Mouse (Mus musculus) induced T-regulatory cell, adult 2 months (primary cell): ENCODE data around the gene Phlda2.

Experiments
- DNase-seq: peaks from one replicate; pipeline ENCODE4 v3.0.0-alpha.2; 2012; ENCODE audit warnings: low read depth

The Phlda2 gene

DNA sequence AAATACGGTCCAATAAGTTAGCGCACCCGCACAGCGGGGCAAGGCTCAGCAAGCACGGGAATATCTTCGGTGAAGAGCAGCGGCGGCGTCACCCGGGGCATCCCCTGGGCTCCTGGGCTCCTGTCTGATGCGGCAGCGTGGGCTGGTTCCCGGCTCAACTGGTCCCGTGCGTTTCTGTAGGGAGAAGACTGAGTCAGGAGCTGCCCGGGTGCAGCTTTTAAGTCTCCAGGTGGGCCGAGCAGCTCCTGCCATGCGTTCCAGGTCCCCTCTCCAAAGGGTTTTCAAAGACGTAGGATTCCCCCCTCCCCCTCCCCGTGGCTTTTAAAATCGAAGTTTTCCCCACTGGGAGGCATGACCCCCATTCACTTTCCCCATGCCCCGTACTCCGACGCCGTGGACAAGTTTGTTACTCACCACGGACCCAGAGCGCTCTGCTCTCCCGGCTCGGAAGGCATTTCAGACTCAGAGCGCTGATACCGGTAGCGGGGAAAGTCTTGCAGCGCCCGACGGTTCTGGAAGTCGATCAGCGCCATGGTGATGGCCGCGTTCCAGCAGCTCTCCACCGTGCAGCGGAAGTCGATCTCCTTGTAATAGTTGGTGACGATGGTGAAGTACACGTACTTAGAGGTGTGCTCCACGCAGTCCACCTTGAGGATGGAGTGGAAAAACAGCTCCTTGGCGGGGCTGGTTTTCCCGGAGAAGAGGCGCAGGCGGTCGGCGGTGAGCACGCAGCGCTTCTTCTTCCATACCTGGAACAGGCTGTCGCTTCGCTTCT lies 1.1 kb downstream of the Phlda2 start:
- peak; percentile 62 for DNase-seq

DNA sequence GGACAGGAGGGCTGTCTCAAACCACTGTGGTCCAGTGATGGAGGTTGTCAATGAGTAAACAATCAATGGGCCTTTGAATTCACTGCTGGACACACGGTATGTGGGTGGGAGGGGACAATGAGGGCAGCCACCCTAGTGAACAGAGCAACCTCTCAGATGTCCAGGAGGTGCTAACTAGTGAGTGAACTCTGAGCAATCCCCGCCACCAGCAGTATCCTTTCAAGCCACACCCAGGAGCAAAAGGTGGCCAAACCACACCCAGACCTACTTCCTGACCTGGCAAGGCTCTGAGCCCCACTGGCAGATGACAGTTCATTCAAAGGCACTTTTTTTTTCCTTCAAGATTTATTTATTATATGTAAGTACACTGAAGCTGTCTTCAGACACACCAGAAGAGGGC lies 2.0 kb downstream of the Phlda2 start:
- DNase-seq: peak; percentile 32

DNA sequence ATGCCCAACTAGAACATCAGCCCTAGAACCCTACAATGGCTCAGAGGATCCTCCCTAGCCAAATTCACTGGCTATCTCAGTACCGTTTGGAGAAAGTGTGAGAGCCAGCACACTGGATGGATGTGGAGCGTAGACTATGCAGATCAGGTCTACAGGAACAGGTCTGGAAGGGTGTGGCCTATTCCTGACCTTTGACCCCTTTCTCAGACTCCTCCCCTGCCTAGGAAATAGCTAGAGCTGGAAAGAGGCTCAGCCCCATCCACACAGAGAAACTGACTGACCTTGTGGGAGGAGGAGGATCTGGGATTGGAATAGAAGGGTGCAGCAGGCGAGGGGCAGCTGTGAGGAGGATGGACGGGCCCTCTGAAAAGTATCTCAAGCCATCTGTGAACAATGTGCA lies 4.4 kb downstream of the Phlda2 start:
- DNase-seq: no peak

DNA sequence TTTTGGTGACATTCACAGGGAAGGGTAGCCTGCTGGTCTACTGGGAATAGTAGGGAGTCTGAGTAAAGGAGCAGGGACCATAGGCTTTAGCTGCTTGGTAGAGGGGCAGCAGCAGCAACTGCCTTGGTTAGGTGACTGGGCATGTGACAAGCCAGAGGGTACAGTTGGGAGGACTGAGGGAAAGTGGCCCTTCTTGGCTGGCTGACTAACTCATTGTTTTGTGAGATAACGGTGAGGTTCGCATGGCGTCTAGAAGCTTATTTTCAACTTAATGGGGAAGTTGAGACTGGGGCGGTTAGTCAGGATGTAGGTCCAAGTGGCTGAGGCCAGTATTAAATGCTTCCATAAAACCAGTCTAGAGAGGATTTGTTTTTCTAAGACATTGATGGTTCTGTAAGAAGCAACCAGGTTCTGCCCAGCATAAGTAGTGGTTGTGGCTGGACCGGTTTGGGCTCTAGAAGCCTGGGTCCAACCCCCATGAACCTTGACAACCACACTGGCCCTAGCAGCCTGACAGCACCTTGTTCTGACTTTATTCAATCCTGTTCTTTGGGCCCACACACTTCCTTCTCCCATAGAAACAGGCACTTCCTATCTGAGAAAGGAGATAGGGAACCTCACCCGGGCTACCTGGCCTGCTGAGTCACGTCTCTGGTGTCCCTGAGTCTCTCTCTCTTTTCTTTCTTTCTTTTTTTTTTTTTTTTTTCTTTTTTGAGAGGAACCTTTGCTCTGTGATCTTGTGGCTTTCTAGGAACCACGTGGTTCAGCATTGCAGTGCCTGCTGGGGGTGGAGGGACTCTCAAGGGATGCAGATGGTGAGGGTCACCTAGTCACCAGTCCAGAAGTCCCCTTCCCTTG lies 7.6 kb downstream of the Phlda2 start:
- DNase-seq: no peak

DNA sequence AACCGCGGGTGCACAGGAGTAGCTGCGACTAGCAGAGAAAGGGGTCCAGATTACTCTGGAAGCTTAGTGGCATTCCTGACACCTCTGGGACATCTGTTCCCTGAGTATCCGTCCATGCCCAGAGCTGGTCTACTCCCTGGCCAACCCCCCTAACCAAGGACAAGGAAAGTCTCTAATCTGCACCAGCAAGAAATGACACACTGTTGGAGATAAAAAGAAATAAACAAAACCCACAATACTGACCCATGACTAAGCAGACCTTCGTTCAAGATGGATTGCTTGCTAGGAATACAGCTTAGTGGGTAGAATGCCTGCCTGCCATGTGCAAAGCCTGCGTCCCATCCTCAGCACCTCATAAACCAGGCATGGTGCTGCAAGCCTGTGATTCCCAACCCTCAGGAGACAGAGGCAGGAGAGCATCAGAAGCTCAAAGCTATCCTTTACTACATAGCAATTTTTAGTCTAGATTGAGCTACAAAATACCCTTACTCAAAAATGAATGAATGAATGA lies 9.3 kb downstream of the Phlda2 start:
- no peak for DNase-seq

DNA sequence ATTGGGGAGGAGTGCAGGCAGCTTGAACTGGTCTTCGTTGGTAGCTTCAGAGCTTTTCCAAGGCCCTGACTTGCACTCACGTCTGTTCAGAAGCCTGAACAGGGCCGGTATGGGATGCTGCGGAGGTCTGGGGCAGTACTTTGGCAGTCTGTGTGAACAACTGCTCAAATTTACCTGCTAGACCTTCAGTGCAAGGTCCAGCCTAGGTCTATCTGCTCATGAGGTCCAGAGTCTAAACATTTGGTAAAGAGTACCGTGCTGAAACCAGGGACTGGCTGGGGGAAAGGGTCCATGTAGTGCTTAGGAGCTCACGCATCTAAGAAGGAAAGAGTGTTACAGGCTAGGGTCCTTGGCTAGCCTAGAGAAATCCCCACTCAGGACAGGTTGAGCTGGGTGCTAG lies 13.2 kb downstream of the Phlda2 start:
- DNase-seq: no peak

DNA sequence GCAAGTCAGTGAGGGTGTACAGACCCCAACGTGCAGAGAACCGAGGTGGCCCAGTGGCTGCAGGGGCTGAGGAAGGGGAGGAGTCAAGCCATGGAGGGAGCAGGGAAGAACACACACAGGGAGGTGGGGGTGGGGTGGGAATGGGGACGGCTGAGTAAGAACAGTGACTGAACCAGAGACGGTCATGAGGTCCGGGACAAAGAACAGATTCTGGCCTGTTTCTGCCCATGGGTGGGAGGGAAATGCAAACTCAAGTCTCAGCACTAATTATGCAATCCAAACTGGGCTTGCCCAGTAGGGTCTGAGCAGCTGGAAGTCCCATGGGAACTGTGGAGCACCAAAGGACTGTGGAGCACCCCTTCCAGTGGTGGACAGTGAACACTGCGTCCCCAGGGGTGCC lies 20.4 kb downstream of the Phlda2 start:
- DNase-seq: no peak

DNA sequence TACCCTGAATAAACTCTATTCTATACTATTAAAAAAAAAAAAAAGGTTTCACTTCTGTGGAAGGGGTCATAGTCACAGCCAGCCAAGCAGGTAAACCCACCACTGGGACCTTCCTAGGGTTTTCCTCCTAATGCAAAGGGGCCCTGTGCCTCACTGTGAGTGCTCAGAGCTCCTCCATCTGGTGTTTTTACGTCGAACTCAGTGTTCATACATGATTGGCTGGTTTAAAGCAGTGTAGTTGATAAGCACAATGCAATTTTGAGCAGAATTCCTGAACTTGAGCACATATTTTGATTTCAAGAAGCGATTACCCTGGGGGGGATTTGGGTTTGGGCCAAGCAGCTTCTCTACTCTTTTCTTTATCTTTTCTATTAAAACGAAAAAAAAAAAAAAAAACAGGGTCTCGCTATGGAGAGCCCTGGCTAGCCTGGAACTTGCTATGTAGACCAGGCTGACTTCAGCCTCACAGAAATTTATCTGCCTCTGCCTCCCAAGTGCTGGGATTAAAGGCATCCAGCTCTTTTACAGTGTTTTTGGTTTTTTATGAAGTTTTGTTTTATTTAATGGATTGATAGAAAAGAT lies 21.1 kb downstream of the Phlda2 start:
- no peak for DNase-seq

DNA sequence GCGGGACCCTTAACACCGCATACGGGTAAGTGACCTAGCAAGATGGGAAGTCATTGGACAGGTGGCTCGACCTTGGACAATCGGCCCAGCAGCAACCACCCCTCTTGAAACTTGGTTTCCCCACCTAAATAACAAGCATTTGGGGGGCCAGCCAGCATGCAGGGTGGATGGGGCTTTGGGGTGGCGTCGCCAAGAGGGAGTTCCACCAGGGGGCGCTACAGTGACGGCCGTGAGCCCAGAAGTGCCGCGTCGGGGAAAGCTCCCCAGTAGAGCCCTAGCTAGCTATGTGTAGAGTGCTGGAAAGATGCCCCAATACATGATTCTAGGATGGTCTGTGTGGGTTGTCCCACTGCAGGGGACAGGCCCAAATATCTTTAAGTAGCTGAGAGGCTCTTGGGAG lies 22.5 kb downstream of the Phlda2 start:
- DNase-seq: peak; percentile 73

DNA sequence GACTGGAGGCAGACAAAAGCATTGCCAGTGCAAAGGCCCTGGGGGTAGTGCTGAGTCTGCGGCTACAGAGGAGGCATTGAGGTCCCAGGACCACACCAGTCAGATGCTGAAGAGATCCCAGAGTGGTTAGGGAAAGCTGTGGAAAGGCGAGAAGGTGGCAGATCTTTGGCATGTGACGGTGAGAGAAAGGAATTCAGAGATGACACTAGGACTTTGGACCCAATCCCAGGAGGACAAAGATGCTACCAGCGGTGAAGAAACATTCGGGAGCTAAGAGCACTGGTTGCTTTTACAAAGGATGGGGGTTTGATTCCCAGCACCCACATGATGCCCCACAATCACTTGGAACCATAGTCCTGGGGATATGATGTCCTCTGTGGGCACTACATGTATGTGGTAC lies 25.1 kb downstream of the Phlda2 start:
- DNase-seq: no peak

DNA sequence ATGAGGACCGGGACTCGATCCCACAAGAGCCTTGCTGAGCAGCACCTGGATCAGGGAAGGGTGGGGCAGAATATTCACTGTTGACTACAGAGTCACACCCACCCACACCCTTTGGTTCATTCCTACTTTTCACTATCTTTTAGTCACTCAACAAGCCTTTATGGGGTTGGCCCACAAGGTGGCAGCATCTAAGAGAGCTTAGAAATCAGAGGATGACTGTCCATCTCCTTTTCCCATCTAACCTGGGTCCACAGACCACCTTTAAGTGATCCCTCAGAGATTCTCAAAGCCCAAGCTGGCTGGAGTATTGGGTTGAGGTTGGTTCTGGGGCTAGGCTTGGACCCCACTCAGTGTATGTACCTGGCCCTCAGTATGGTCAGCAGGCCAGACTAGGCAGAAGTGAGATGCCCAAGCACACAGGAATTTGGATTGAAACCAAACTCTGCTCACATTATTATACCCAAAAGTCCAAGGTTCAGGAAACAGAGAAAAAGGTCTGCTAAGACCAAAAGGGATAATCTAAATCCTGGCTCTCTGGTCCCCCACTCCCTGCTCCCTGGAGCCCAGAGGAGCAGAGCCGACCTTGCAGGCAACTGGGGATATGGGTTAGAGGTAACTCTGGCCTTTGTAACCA lies 26.1 kb downstream of the Phlda2 start:
- peak; percentile 16 for DNase-seq

DNA sequence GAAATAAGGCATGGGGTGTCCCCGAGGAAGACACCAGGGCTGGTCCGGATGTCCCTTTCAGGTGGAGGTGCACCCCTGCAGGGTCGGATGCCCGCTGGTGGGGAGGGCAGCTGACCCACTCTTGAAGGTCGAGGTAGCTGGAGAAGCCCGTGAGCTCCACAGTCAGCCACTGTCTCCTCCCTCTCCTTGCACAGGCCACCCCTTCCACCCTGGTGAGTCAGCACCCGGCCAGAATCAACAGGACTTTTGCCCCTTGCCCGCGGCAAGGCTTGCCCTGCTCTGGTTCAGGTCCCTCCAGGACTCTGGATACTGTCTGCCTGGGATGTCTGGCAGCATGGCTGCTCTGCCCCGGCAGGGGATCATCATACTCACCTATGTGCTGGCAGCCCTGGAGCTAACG lies 27.1 kb downstream of the Phlda2 start:
- no peak for DNase-seq

DNA sequence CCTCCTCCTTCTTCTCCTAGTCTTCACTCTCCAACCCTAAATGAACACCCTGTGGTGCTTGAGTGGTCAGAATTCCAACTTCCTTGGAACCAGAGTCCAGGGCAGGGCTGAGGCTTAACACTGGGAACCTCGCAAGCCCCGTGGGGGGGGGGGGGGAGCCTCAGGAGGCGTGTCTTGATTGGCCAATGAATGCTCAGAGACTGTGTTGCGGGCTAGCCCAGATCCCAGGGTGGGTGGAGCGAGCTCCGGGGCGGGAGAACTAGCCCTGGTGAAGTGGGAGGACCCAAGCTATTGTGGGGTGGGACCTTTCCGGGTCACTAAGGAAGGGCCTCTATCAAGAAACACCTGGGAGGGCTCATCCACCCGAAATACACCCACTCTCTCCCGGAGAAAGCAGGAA lies 28.1 kb downstream of the Phlda2 start:
- no peak for DNase-seq

DNA sequence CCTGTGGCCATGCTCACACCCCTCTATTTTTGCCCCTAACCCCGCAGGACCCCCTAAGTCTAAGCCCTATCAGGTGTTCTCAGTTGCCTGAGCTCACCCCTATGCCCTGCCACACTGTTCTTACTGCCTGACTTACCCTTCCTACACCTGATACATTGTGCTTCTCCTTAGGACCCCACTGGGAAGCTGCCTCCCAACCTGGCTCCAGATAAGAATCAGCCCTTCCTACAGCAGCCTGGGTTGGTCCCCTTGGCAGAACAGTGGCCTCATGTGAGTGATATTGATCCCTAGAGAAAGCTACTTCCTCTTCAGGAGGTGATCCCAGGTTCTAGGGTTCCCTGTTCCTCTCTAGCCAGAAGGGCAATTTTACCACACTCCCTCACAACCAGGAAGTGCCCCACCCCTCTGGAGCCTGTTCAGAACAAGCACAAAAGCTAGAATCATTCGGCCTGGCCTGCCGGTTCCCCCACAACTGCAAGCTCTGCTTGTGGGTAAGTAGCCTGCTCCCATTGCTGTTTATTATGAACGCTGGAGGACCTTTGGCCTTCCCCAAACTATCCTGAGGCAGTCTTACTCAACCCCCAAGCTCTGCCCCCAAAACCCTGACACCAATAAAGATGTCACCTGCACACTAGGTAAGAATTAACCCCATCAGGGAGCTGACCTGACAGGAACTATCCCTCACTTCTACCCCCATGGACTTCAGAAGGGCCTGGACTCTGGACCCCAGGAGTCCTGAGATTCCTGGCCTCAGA lies 29.4 kb downstream of the Phlda2 start, which contains the start of gene Slc22a18:
Slc22a18 (plus strand) TSS at position 390 of the 755 bp plus-strand sequence.
- DNase-seq: no peak

DNA sequence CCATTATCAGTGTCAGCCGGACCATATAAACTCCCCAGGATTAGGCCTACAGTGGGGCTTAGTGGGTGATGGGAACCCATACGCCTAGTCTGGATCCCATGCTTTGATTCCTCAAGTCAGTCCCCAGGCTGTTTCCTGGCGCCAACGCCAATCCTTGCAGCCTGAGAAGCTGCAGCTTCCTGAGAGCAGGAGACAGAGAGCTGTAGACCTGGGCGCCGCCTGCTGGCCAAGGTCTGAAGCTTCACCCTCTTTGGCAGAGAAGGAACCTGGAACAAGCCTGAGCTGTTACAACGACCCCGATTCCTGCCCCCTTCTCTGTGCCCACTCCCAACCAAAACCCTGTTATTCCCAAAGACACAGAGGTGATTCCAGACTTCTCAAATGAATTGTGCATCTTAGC lies 33.0 kb downstream of the Phlda2 start:
- DNase-seq: peak; percentile 75

DNA sequence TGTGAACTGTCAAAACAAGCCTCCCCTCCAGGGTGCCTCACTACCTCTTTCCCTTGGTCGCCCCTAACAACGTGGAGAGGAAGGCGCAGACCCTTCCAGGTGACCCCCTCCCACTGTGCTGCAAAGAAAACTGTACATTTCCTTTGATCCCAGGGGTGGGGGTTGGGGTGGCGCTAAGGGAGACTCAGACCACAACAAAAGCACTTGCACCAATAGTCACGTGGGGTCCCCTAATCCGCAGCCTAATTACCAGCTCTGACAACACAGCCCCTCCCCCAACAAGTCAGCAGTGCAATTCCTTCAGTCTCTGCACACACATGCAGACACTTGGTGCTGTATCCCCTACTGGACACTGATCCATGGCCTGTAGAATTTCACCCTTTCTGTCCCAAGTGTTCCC lies 35.2 kb downstream of the Phlda2 start:
- no peak for DNase-seq

DNA sequence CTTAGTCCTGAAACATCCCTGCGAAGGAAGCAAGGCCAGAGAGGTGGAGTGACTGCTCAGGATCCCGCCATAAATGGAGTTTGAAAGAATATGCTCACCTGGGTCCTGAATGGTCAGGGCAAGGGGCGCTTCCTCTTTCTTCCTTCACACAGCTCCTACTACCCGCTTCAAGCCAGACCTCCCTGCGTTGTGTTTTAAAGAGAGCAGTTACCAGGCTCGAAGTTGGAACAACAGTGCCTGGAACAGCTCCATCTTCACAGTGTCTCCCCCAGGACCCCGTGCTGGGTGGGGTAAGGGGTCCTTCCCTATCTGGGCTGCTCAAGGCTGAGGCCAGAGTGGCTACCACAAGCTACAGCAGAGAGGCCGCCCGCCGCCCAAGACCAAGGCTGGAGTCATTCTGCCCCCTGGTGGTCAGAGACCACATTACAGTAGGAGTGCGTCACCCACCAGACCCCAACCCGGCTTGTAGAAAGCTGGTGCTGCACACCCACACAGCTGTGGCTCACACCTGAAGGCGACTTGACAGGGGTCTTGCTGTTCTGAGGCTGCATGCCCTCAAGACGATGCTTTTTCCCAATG lies 36.8 kb downstream of the Phlda2 start:
- peak; percentile 82 for DNase-seq

DNA sequence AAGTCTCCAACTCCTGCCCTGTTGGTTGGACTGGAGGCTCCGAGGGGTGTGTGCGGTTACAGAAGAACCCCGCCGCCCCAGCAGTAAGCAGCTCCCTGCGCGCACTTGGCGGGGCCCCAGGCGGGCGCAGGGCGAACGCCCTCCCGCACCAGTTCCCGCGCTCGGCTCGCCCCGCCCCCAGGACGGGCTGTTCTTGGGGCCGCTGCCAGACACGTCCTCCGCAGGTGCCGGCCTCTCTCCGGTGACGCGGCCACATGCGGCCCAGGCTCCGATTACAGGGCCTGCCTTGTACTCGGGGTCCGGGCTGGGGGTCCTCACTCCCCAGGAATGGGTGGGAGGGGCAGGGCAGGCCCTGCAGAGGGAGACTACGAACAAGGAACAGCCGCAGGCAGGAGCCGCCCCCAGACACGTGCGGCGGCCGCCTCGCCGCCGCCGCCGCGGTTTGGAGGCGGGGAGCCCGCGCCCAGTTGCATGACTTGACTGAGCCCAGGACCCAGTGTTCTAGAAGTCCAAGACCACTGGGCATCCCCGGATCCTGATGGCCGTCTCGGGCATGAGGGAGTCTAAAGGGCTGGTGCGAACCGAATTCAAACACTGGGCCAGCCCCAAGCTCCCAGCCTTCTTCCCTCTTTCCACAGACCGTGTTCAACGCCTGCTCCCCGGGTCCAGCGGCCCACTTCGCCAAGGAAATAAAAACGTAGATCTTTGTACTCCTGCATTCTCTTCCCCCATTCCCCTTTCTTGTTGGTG lies 38.0 kb downstream of the Phlda2 start:
- peak; percentile 49 for DNase-seq

DNA sequence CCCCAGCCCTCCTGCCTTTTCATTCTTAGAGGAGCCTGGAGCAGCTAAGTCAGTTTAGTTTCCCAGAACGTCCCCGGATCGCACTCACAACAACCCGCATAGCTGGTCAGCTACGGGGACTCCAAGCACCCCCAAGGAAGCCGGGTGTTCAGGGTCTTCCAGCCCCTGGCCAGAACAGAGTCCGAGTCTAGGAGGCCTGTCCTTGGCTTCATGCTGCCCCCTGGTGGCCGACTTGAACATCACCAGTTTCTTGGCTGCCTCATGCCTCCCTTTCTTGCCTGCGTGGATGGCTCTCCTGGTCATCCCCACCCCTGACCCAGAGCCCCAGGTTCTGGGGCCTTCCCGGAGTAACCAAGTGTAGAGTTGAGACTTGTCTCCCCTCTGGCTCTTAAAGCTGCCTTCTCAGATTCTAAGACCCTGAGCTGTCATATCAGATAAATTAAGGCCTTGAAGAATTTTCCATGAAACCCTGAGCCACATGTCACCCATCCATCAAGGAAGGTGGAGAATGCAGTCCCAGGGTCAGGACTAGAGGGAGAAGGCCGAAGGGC lies 39.0 kb downstream of the Phlda2 start:
- DNase-seq: peak; percentile 84

DNA sequence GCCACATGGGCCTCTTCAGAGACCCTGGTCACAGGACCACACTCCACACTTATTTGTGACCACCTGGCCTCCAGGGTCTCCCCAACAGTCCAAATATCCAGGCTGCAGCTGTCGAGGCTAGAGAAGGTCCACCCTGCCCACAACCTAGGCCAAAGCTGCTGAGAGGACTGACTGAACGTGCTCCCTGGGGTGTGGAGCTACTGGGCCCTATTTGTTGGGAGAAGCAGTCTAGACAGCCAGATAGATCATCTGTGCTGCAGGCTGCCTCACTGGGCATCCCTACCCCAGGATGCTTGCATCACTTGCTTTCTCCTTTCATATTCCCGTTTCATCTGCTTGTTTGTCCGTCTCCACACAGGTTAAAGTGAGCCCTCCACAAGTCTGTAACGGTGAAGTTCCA lies 40.4 kb downstream of the Phlda2 start:
- no peak for DNase-seq
